Mouse (Mus musculus) heart, adult 2 months (tissue): ENCODE measurements at regions not wholly inside any gene's neighbourhood (a gene's known extent, or its start where the extent isn't known, plus 50 kb on each side); places are given as distances from the start of the nearest gene placed in this dataset.

ENCODE experiments used
- CTCF ChIP-seq: fragments of 200-600 bp; IDR thresholded peaks from 2 replicates; pipeline ENCODE4 v1.8.1; 2022; ENCODE audit warnings: antibody characterized with exemption, mild to moderate bottlenecking, moderate library complexity
- POLR2A ChIP-seq: fragments of 200-500 bp; IDR thresholded peaks from 2 replicates; pipeline ENCODE4 v1.6.1; 2011; ENCODE audit warnings: mild to moderate bottlenecking, low read depth, low read length, control low read depth; ENCODE audit not compliant: insufficient read depth

DNA sequence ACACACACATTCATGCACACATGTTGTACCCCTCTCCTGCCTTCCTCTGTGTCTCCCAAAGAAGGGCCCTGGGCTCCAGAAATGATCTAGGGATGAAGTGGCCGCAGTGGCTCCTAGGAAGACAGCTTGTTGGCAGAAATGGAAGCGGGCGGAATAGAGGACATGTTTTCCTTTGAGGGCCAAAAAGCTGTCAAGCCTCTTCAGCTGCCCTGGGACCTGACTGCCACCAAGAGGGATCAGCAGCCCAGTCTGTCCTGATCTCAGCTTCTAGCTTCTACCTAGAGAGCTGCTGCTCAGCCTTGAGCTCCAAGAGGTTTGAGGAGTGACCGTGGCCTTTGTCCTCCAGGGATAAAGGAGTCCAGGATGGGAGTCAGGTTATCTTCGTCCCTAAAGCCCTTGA is 93.8 kb upstream of the Zfp703 start:
- TF ChIP-seq POLR2A (no peak), CTCF (peak; percentile 25)
